Mouse (Mus musculus) liver, adult (tissue): ENCODE data around the gene Ric3.

Experiments used
- GATA4 ChIP-seq: IDR thresholded peaks from 2 replicates; pipeline ENCODE4 v1.6.1; 2014; ENCODE audit warnings: mild to moderate bottlenecking, low read length; ENCODE audit not compliant: insufficient replicate concordance

Ric3 gene

GRCm38 (mm10) chr7:109016378-109016923, 66.7 kb downstream of the Ric3 start:
- TF ChIP-seq GATA4: no peak

DNA sequence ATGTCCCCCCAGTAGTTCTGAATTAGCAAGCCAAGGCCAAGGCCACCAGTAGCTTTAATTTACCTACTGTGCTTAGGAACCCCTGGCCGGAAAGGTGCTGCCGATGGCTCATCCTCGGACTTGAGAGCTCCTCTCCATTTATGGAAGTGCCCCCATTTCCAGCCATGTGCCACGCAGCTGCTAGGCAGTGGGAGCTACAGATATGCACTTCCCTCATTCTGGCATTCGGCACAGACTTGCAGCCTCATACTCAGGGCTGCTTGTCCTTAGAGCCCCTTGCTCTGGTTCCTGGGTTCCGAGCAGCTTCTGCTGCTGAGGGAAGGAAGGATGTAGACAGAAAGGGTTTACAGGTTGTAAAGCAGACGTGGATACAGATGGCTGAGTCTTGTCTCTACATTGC, 68.3 kb downstream of the Ric3 start:
- no peak for TF ChIP-seq GATA4

- TF ChIP-seq GATA4: no peak
Observed at GRCm38 (mm10) chr7:109012998-109013625, 70.0 kb downstream of the Ric3 start.

- no peak for TF ChIP-seq GATA4
Observed at GRCm38 (mm10) chr7:109012575-109012974, 70.6 kb downstream of the Ric3 start.

DNA sequence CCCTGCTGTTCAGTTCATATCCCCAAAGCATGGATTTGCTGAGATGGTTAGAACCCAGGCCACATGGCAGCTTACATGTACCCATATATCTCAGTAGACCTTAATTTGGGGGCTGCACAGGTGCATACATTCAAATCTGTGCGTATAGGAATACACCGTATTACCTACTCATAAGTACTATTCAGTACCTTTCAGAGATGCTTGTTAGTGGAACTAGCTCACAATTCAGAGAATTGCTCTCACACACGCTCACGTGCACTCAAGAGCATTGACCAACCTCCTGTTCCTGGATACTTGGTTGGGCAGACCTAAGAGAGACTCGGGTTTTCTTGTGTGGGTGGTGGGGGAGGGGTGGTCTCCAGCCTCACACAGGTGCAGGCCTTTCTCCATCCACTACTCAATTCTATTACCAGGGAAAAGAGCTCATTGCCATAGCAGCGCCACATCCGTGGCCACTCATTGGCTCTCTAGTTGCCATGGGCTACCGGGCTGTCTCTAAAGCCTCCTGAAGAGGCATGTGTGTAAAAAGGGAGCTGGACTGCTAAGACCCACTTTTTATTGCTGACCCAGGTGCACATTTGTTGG, 71.4 kb downstream of the Ric3 start:
- no peak for TF ChIP-seq GATA4

DNA sequence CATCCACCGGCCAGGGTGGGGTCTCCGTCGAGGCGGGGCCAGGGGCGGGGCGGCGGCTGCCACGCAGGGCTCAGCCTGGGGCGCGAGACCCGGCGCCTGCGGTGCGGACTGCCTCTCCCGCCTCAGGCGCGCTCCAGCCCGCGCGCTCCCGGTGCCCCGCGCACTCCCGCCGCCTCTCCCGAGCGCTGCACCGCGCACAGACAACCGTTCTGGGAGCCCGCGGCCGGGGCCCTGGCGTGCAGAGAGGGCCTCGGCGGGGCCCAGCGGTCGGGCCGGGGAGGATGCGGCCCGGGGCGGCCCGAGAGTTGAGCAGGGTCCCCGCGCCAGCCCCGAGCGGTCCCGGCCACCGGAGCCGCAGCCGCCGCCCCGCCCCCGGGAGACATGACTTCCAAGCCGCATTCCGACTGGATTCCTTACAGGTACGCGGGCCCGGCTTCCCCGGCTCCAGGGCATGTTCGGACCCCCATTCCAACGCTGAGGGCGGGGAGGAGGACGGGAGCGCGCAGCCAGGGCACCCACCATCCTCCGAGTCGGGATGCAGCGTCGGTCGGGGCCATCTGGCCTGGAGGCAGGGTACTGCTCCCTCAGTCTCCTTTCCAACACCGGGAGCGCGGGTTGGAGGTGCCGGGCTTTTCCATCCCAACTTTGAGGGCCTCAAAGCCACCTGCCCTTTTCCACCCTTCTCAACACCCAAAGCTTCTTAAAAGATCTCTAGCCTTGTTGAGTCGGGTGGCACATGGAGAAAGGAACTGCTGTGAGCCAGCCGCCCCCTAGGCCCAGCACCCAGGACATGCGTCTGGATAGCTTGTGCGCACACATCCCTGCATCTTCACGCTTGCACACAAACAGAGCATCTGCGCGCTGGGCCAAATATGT, 72.2 kb downstream of the Ric3 start:
- TF ChIP-seq GATA4: no peak

DNA sequence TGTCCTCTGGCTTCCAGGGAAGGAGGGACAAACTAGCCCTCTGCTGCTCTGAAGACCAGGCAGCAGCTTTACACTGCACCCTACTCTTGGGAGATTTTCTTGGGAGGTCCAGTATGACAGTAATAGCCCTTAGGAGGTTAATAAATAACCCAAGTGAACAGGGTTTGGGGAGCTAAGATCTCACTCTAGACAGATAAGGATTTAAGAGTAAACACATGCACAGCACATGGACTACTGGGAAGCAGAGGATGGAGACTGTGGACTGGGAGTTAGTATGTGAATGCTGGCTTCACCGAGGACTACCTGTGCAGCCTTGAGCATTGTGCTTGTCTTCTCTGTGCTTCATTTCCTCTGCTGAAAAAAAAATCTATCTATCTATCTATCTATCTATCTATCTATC, 73.9 kb downstream of the Ric3 start:
- no peak for TF ChIP-seq GATA4

- TF ChIP-seq GATA4: no peak
Observed at GRCm38 (mm10) chr7:109003653-109004052, 79.5 kb downstream of the Ric3 start.

DNA sequence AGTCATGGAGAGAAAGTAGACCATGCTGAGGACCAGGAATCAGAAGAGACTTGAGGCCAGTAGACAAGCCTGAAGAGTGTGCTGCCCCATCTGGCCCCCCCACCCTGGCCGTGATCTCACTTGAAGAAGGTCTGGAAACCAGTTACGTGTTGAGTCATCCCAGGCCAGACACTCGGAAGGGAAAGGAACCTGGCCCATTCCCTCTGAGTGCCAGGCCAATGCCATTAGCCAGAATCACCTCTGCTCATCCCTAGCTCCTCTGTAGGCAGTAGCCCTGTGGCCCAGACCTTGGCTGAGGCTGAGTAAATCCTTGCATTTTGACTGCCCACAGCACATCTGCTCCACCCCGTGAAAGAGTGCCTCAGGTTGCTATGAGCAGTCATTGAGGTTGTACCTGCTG, 81.2 kb downstream of the Ric3 start:
- TF ChIP-seq GATA4: no peak

DNA sequence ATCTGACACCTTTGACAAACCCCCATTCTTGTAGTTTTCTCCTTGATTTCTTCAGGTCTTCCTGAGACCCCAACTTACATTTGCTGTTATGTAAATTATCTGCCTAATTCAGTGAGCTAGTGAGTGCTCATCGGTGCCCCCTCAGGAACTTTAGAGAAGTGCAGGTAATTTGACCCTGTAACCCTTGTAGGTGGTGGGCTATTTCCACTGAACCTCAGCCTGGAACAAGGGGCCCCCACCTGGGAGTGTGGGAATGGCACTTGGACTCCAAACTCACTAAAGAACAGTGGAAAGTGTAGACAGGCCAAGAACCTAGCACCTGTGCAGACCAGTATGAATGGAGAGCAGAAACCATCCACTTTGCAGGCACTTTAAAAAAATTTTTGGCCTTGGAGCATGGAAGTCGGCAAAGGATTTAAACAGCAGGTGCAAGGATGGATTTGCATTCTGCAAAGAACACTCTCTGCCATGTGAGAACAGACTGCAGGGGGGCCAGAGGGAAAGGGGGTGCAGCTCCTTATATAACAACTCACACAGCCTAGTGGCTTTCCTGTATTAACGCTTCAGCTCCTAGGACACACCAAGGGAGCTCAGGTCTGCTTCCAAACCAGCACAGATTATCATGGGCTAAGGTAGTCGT, 82.7 kb downstream of the Ric3 start:
- no peak for TF ChIP-seq GATA4

DNA sequence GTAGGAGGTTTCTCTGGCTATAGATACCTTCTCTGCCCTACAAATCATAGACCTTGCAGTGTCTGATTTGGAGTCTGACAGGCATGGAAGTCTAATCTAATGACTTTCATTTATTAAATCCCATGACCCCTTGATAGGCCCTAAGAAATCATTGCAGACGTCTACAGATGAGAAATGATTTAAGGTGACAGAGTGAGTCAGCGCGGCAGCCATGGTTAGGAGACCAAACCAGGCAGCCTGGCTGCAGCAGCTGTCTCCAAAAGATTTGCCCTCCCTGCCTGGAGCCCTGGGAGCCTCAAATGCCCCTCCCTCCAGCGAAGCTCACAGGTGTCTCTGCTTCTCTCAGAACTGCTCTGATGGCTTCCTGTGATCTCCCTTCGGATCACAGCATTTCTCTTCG, 87.0 kb downstream of the Ric3 start:
- TF ChIP-seq GATA4: no peak

GRCm38 (mm10) chr7:108993881-108994291, 89.2 kb downstream of the Ric3 start:
- TF ChIP-seq GATA4: no peak

DNA sequence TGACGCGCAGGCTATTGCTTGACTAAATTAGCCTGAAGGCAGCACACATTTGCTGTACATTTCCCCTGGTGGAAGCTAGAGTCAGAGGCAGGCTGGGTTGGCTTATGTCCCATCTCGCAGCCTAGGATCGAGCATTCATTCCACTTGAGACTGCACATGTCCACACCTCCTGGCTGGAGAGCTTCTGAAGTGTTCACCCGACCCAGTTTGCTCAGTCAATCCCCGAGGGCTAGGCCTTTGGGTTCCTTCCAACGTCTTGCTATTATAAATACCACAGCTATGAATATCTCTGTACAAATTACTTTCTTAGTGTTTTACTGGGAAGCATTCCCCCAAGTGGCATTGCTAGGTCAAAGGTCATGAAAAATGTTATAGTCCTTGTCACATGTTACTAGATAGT, 89.9 kb downstream of the Ric3 start:
- no peak for TF ChIP-seq GATA4

GRCm38 (mm10) chr7:108991207-108991606, 91.9 kb downstream of the Ric3 start:
- TF ChIP-seq GATA4: no peak

DNA sequence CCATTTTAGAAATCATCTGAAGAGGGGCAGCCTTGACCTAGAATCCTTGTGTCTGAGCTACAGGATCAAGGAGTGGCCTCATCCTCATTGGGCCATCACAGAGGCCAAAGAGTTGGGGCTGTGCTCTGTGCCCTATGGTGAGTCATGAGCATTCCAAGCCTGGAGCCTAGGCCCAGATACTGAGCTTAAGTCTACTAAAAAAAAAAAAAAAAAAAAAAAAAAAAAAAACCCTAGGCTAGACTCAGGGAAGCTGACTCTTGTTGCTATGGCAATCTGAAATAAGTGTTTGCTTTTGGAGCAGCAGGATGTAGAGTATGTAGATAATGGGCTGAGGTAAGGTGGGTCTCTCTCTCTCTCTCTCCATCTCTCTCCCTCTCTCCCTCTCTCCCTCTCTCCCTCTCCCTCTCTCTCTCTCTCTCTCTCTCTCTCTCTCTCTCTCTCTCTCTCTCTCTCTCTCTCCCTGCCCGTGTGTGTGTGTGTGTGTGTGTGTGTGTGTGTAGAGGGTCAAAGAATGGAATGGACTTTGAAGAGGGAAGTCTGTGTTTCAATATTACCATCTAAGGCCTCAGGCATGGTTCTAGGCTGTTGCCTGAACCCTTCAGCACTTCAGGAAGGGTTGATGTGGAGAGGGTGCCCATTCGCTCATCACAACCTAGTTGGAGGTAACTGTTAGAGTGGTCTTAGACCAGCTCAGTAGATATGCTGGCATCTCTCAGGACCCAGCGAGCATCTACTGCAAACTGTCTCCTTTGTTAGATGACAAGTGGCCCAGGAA, 97.0 kb downstream of the Ric3 start:
- TF ChIP-seq GATA4: no peak
